Mouse (Mus musculus) liver, adult 2 months (tissue): ENCODE results near the gene Gda.

Source experiments
- CTCF ChIP-seq: fragments of 200-500 bp; IDR thresholded peaks from 2 replicates; pipeline ENCODE4 v1.5.1; 2011; ENCODE audit warnings: low read depth, low read length, control low read depth
- POLR2A ChIP-seq: fragments of 200-500 bp; IDR thresholded peaks from 2 replicates; pipeline ENCODE4 v1.6.1; 2011; ENCODE audit warnings: low read length, control low read depth; ENCODE audit not compliant: insufficient read depth; ENCODE audit errors: extremely low read depth

- no peak for TF ChIP-seq POLR2A
- TF ChIP-seq CTCF = no peak
Observed at GRCm38 (mm10) chr19:21461221-21461960, 11.9 kb downstream of the Gda start.
